Mouse (Mus musculus): Measurements from ENCODE around the gene Cdk4. TPM values are rescaled to one million over a fixed set of nuclear protein-coding genes. Genes with fewer than 3 reads are reported as not detected.
A peak's percentile ranks its signal among the peaks of the same experiment; 100 is the strongest.

Cdk4 gene
- total RNA-seq (2017): 483 and 646 TPM in 2 replicates

- peak; percentile 77 to 86 for ATAC-seq (replicated peaks in 1 of 2; ENCODE audit: insufficient read depth in 1 of 2, low FRiP score in 2 of 2, low TSS enrichment in 1 of 2, low read depth in 1 of 2, poor library complexity in 2 of 2, severe bottlenecking in 2 of 2)
Measured at GRCm38 (mm10) chr10:127063239-127063872, at the start of gene Cdk4. TSS of gene Cdk4 (plus strand) at chr10:127063534.

- ATAC-seq (replicated peaks in 1 of 2; ENCODE audit: insufficient read depth in 1 of 2, low FRiP score in 2 of 2, low TSS enrichment in 1 of 2, low read depth in 1 of 2, poor library complexity in 2 of 2, severe bottlenecking in 2 of 2): peak in 1 of 2 experiments; percentile 36; a peak in 1 of 4 replicates
Measured at GRCm38 (mm10) chr10:127016488-127016887, 46.8 kb upstream of the Cdk4 start.

- no peak for ATAC-seq (replicated peaks in 1 of 2; ENCODE audit: insufficient read depth in 1 of 2, low FRiP score in 2 of 2, low TSS enrichment in 1 of 2, low read depth in 1 of 2, poor library complexity in 2 of 2, severe bottlenecking in 2 of 2)
Measured at GRCm38 (mm10) chr10:127017071-127017470, 46.3 kb upstream of the Cdk4 start.

GRCm38 (mm10) chr10:127018422-127018821, 44.9 kb upstream of the Cdk4 start:
- ATAC-seq (replicated peaks in 1 of 2; ENCODE audit: insufficient read depth in 1 of 2, low FRiP score in 2 of 2, low TSS enrichment in 1 of 2, low read depth in 1 of 2, poor library complexity in 2 of 2, severe bottlenecking in 2 of 2): no peak

- peak; percentile 86 to 97 for ATAC-seq (replicated peaks in 1 of 2; ENCODE audit: insufficient read depth in 1 of 2, low FRiP score in 2 of 2, low TSS enrichment in 1 of 2, low read depth in 1 of 2, poor library complexity in 2 of 2, severe bottlenecking in 2 of 2)
Measured at GRCm38 (mm10) chr10:127030336-127031296, 32.7 kb upstream of the Cdk4 start, which contains the start of gene Tsfm. TSS of gene Tsfm (minus strand) at chr10:127030840.

- ATAC-seq (replicated peaks in 1 of 2; ENCODE audit: insufficient read depth in 1 of 2, low FRiP score in 2 of 2, low TSS enrichment in 1 of 2, low read depth in 1 of 2, poor library complexity in 2 of 2, severe bottlenecking in 2 of 2): no peak
Measured at GRCm38 (mm10) chr10:127033301-127033741, 30.0 kb upstream of the Cdk4 start.

GRCm38 (mm10) chr10:127036273-127036672, 27.1 kb upstream of the Cdk4 start:
- no peak for ATAC-seq (replicated peaks in 1 of 2; ENCODE audit: insufficient read depth in 1 of 2, low FRiP score in 2 of 2, low TSS enrichment in 1 of 2, low read depth in 1 of 2, poor library complexity in 2 of 2, severe bottlenecking in 2 of 2)

GRCm38 (mm10) chr10:127037641-127038040, 25.7 kb upstream of the Cdk4 start:
- ATAC-seq (replicated peaks in 1 of 2; ENCODE audit: insufficient read depth in 1 of 2, low FRiP score in 2 of 2, low TSS enrichment in 1 of 2, low read depth in 1 of 2, poor library complexity in 2 of 2, severe bottlenecking in 2 of 2): no peak

- peak in 1 of 2 experiments; percentile 5; a peak in 2 of 4 replicates for ATAC-seq (replicated peaks in 1 of 2; ENCODE audit: insufficient read depth in 1 of 2, low FRiP score in 2 of 2, low TSS enrichment in 1 of 2, low read depth in 1 of 2, poor library complexity in 2 of 2, severe bottlenecking in 2 of 2)
Measured at GRCm38 (mm10) chr10:127040569-127041214, 22.6 kb upstream of the Cdk4 start.

- ATAC-seq (replicated peaks in 1 of 2; ENCODE audit: insufficient read depth in 1 of 2, low FRiP score in 2 of 2, low TSS enrichment in 1 of 2, low read depth in 1 of 2, poor library complexity in 2 of 2, severe bottlenecking in 2 of 2): peak; percentile 22 to 26; a peak in 1 of 4 replicates
Measured at GRCm38 (mm10) chr10:127041274-127041766, 22.0 kb upstream of the Cdk4 start, which contains the start of the genes Mettl1 and Eef1akmt3. TSS of gene Mettl1 (plus strand) at chr10:127041414. TSS of gene Eef1akmt3 (minus strand) at chr10:127041513.

- ATAC-seq (replicated peaks in 1 of 2; ENCODE audit: insufficient read depth in 1 of 2, low FRiP score in 2 of 2, low TSS enrichment in 1 of 2, low read depth in 1 of 2, poor library complexity in 2 of 2, severe bottlenecking in 2 of 2): peak; percentile 43 to 81
Measured at GRCm38 (mm10) chr10:127041774-127042338, 21.5 kb upstream of the Cdk4 start.

GRCm38 (mm10) chr10:127042468-127043115, 20.7 kb upstream of the Cdk4 start:
- no peak for ATAC-seq (replicated peaks in 1 of 2; ENCODE audit: insufficient read depth in 1 of 2, low FRiP score in 2 of 2, low TSS enrichment in 1 of 2, low read depth in 1 of 2, poor library complexity in 2 of 2, severe bottlenecking in 2 of 2)

- no peak for ATAC-seq (replicated peaks in 1 of 2; ENCODE audit: insufficient read depth in 1 of 2, low FRiP score in 2 of 2, low TSS enrichment in 1 of 2, low read depth in 1 of 2, poor library complexity in 2 of 2, severe bottlenecking in 2 of 2)
Measured at GRCm38 (mm10) chr10:127043187-127043586, 20.1 kb upstream of the Cdk4 start.

GRCm38 (mm10) chr10:127047954-127048353, 15.4 kb upstream of the Cdk4 start, which contains the start of gene Cyp27b1:
TSS of gene Cyp27b1 (plus strand) at chr10:127048250.
- ATAC-seq (replicated peaks in 1 of 2; ENCODE audit: insufficient read depth in 1 of 2, low FRiP score in 2 of 2, low TSS enrichment in 1 of 2, low read depth in 1 of 2, poor library complexity in 2 of 2, severe bottlenecking in 2 of 2): no peak

- ATAC-seq (replicated peaks in 1 of 2; ENCODE audit: insufficient read depth in 1 of 2, low FRiP score in 2 of 2, low TSS enrichment in 1 of 2, low read depth in 1 of 2, poor library complexity in 2 of 2, severe bottlenecking in 2 of 2): peak in 1 of 2 experiments; percentile 11; a peak in 1 of 4 replicates
Measured at GRCm38 (mm10) chr10:127048608-127049394, 14.5 kb upstream of the Cdk4 start.

Data from hematopoietic stem cell, adult 5-6 weeks (primary cell).